10 mouse cellular contexts compared by ENCODE assay signal in genomic region chr15:103315979-103316776, GRCm38 (mm10). TPM values are rescaled to one million over a fixed set of nuclear protein-coding genes. Genes with fewer than 3 reads are reported as not detected.
A peak's percentile ranks its signal among the peaks of the same experiment; 100 is the strongest.
DNase-seq lines count a peak whose midpoint lies in the region; ATAC-seq and TF ChIP-seq lines count a peak whose summit lies in the region.
"Had no signal": no experiment of that assay in that cellular context is flagged by ENCODE, and none has a peak within 500 bp of the region (broad histone marks: within the 10 kb centered on the region; RNA-seq: fewer than 3 reads in every experiment).

No protein-coding gene starts in this region.

- no peaks in the 10 kb centered on the region for H3K9me3 ChIP-seq in liver, embryonic 11.5 days (ENCODE audit: control insufficient read depth, low read length)
- no peaks in the 10 kb centered on the region for H3K9me3 ChIP-seq in embryonic facial prominence, embryonic 13.5 days
- H3K9me3 ChIP-seq: liver, embryonic 13.5 days had no signal

- H3K27me3 ChIP-seq in liver, embryonic 11.5 days (replicated peaks; ENCODE audit: control insufficient read depth, insufficient read depth, low read length), result no peaks in the 10 kb centered on the region
- H3K27me3 ChIP-seq in embryonic facial prominence, embryonic 13.5 days, result no peaks in the 10 kb centered on the region
- H3K27me3 ChIP-seq: liver, embryonic 13.5 days had no signal

- ATAC-seq in liver, embryonic 11.5 days (replicated peaks; ENCODE audit: low FRiP score), result 0 out of 2 replicates have a peak, but pooled peaks have one; percentile 12
- no peak for ATAC-seq in embryonic facial prominence, embryonic 13.5 days (ENCODE audit: insufficient number of reproducible peaks, insufficient read depth, low FRiP score, low TSS enrichment, low read depth)

- 84% methylated on average over 10 of the region's 10 CpGs for WGBS in liver, embryonic 11.5 days
- 60% methylated on average over 10 of the region's 10 CpGs for WGBS in embryonic facial prominence, embryonic 13.5 days

- peaks cover 34% of the 10 kb centered on the region for H3K4me1 ChIP-seq in liver, embryonic 11.5 days (replicated peaks; ENCODE audit: control insufficient read depth, insufficient read depth, low read length)
- H3K4me1 ChIP-seq in embryonic facial prominence, embryonic 13.5 days, result peaks cover 40% of the 10 kb centered on the region

- no peak for DNase-seq in liver, embryonic 11.5 days (ENCODE audit: low spot score)
- no peak for DNase-seq in liver
- peak; percentile 86 for DNase-seq in gastrocnemius, adult 2 months
- DNase-seq in heart, postnatal 4 days, result peak; percentile 78
- DNase-seq in left cerebral cortex, adult 9 months (ENCODE audit: low spot score in 2 of 2), result no peak
- no peak for DNase-seq in frontal cortex, postnatal 36 days (ENCODE audit: low spot score in 2 of 2)
- DNase-seq: liver, embryonic 13.5 days had no signal

- H3K4me2 ChIP-seq in liver, embryonic 11.5 days, result no peak overlapping the region
- H3K4me2 ChIP-seq in embryonic facial prominence, embryonic 13.5 days, result no peak overlapping the region

- no peak overlapping the region for H3K9ac ChIP-seq in liver, embryonic 11.5 days (ENCODE audit: low read depth, low read length)
- H3K9ac ChIP-seq in embryonic facial prominence, embryonic 13.5 days, result 0 out of 2 replicates have a peak overlapping the region, but pooled peaks have one; percentile 40
- H3K9ac ChIP-seq: liver, embryonic 13.5 days had no signal

- no peak overlapping the region for H3K27ac ChIP-seq in liver, embryonic 11.5 days (ENCODE audit: low read depth, low read length)
- peak overlapping the region; percentile 44; the same call in 1 of the 2 replicates for H3K27ac ChIP-seq in embryonic facial prominence, embryonic 13.5 days
- peak overlapping the region; percentile 78 for H3K27ac ChIP-seq in gastrocnemius, adult 2 months
- H3K27ac ChIP-seq: kidney, postnatal 0 days; liver, embryonic 13.5 days had no signal

- H3K4me3 ChIP-seq in liver, embryonic 11.5 days (ENCODE audit: low read depth, low read length), result no peak overlapping the region
- no peak overlapping the region for H3K4me3 ChIP-seq in embryonic facial prominence, embryonic 13.5 days
- peak overlapping the region; percentile 67 for H3K4me3 ChIP-seq in gastrocnemius, adult 2 months
- H3K4me3 ChIP-seq: liver, embryonic 13.5 days had no signal

- intact Hi-C loops in gastrocnemius, adult 2 months (cut with DNase I), result loop anchor here (10.0 kb wide), 1 partner anchor 561 kb away; no protein-coding TSS in a partner anchor

- H3K36me3 ChIP-seq in liver, embryonic 11.5 days (ENCODE audit: control insufficient read depth, insufficient read depth, low read length), result peaks cover 16% of the 10 kb centered on the region; the same call in 1 of the 2 replicates
- H3K36me3 ChIP-seq in embryonic facial prominence, embryonic 13.5 days, result peaks cover 49% of the 10 kb centered on the region

- TF ChIP-seq CTCF in gastrocnemius, adult 2 months (IDR thresholded peaks at IDR 0.05), result no peak

RNA-seq across cellular contexts. Expression of gene Gpr84, which starts 5.8 kb away (rescaled TPM):
- polyA plus RNA-seq in liver, embryonic 11.5 days (2014; fragmentation: Nextera tagmentation; extraction: Ambion mirVana), result 0.49 and 0.78 TPM in 2 replicates
- 0.54 and 0.62 TPM in 2 replicates for polyA plus RNA-seq in embryonic facial prominence, embryonic 13.5 days (2015; fragmentation: Nextera tagmentation; extraction: Ambion mirVana)
- total RNA-seq in gastrocnemius, adult 2 months (2021), result not detected
- not detected for total RNA-seq in heart, postnatal 4 days (2021)

RNA-seq across cellular contexts. Expression of gene Zfp385a, which starts 23.7 kb away (rescaled TPM):
- polyA plus RNA-seq in liver, embryonic 11.5 days (2014; fragmentation: Nextera tagmentation; extraction: Ambion mirVana), result 23.2 and 24.8 TPM in 2 replicates
- polyA plus RNA-seq in embryonic facial prominence, embryonic 13.5 days (2015; fragmentation: Nextera tagmentation; extraction: Ambion mirVana), result 10.9 and 12.2 TPM in 2 replicates
- total RNA-seq in gastrocnemius, adult 2 months (2021), result 10 to 100 TPM in 1 of 2 experiments, 1 to 10 TPM in 1; 8.0 to 13.0 TPM
- total RNA-seq in heart, postnatal 4 days (2021), result 10 to 100 TPM; 21.9 to 22.0 TPM

RNA-seq across cellular contexts. Expression of gene Copz1, which starts 43.7 kb away (rescaled TPM):
- 298 and 328 TPM in 2 replicates for polyA plus RNA-seq in liver, embryonic 11.5 days (2014; fragmentation: Nextera tagmentation; extraction: Ambion mirVana)
- polyA plus RNA-seq in embryonic facial prominence, embryonic 13.5 days (2015; fragmentation: Nextera tagmentation; extraction: Ambion mirVana), result 254 and 287 TPM in 2 replicates
- 10 to 100 TPM; 38.5 to 41.4 TPM for total RNA-seq in gastrocnemius, adult 2 months (2021)
- total RNA-seq in heart, postnatal 4 days (2021), result 10 to 100 TPM; 88.7 to 91.2 TPM

RNA-seq across cellular contexts. Expression of gene Itga5, which starts 50.4 kb away (rescaled TPM):
- polyA plus RNA-seq in liver, embryonic 11.5 days (2014; fragmentation: Nextera tagmentation; extraction: Ambion mirVana), result 35.4 and 35.7 TPM in 2 replicates
- 41.2 and 41.5 TPM in 2 replicates for polyA plus RNA-seq in embryonic facial prominence, embryonic 13.5 days (2015; fragmentation: Nextera tagmentation; extraction: Ambion mirVana)
- total RNA-seq in gastrocnemius, adult 2 months (2021), result 1 to 10 TPM; 5.0 to 10.0 TPM
- 100 to 1,000 TPM; 120 to 121 TPM for total RNA-seq in heart, postnatal 4 days (2021)

RNA-seq across cellular contexts. Expression of gene Nfe2, which starts 58.0 kb away (rescaled TPM):
- polyA plus RNA-seq in liver, embryonic 11.5 days (2014; fragmentation: Nextera tagmentation; extraction: Ambion mirVana), result 94.1 and 108 TPM in 2 replicates
- 2.4 and 2.9 TPM in 2 replicates for polyA plus RNA-seq in embryonic facial prominence, embryonic 13.5 days (2015; fragmentation: Nextera tagmentation; extraction: Ambion mirVana)
- total RNA-seq in gastrocnemius, adult 2 months (2021), result not detected
- total RNA-seq in heart, postnatal 4 days (2021), result 1 to 10 TPM; 1.0 to 1.1 TPM
- polyA plus RNA-seq: frontal cortex, adult 2 months had no signal

Comparison
In these comparisons a context has a peak if more than half of its experiments do, and no peak if none do; other contexts are left out.
1. DNase-seq: peak in gastrocnemius, adult 2 months (single experiment) and heart, postnatal 4 days (single experiment); none in liver, embryonic 11.5 days (single experiment), liver (single experiment), left cerebral cortex, adult 9 months (0 of 2) and frontal cortex, postnatal 36 days (0 of 2).